Mouse (Mus musculus) limb, embryonic 15.5 days (tissue): ENCODE measurements around the gene Cbfa2t3. TPM values are rescaled to one million over a fixed set of nuclear protein-coding genes. Genes with fewer than 3 reads are reported as not detected.

Experiments used
- ATAC-seq: fragments of 200-750 bp; cut with Nextera tagmentation; 2 replicates; pipeline ENCODE4 v1.8.0; 2017; ENCODE audit warnings: low read depth, moderate TSS enrichment; ENCODE audit not compliant: insufficient number of reproducible peaks, low FRiP score, low TSS enrichment
- H3K27ac ChIP-seq: fragments of 300-500 bp; sonication (generic); 2 replicates; pipeline ENCODE4 v1.5.1; 2015; ENCODE audit warnings: moderate library complexity, mild to moderate bottlenecking, inconsistent platforms
- H3K27me3 ChIP-seq: fragments of 300-500 bp; sonication (generic); 2 replicates; pipeline ENCODE4 v1.6.1; 2015; ENCODE audit warnings: inconsistent platforms
- H3K36me3 ChIP-seq: fragments of 300-500 bp; sonication (generic); 2 replicates; pipeline ENCODE4 v1.6.1; 2015; ENCODE audit warnings: inconsistent platforms
- H3K4me1 ChIP-seq: fragments of 300-500 bp; sonication (generic); 2 replicates; pipeline ENCODE4 v1.6.1; 2015; ENCODE audit warnings: inconsistent platforms
- H3K4me2 ChIP-seq: fragments of 300-500 bp; sonication (generic); 2 replicates; pipeline ENCODE4 v1.6.1; 2015; ENCODE audit warnings: mild to moderate bottlenecking, inconsistent platforms
- H3K4me3 ChIP-seq: fragments of 300-500 bp; sonication (generic); 2 replicates; pipeline ENCODE4 v1.5.1; 2015; ENCODE audit warnings: mild to moderate bottlenecking, inconsistent platforms
- H3K9ac ChIP-seq: fragments of 300-500 bp; sonication (generic); 2 replicates; pipeline ENCODE4 v1.6.1; 2015; ENCODE audit warnings: inconsistent platforms
- H3K9me3 ChIP-seq: fragments of 300-500 bp; sonication (generic); 2 replicates; pipeline ENCODE4 v1.6.1; 2016; ENCODE audit warnings: inconsistent platforms
- WGBS: fragments of 180-500 bp; shearing (Covaris S2); methylation state at CpG from one replicate; pipeline ENCODE4 v1.1.7; 2015; 5-methylcytosine and 5-hydroxymethylcytosine counted together
- polyA plus RNA-seq: library from polyadenylated mRNA; unstranded; fragments of >200 nt; fragmentation: Nextera tagmentation; extraction: Ambion mirVana; gene quantifications from 2 replicates; pipeline ENCODE4 v1.2.1, GENCODE M21; 2015

Gene Cbfa2t3
- polyA plus RNA-seq, 1 experiment from 2014 or later, result 4.6 TPM

DNA sequence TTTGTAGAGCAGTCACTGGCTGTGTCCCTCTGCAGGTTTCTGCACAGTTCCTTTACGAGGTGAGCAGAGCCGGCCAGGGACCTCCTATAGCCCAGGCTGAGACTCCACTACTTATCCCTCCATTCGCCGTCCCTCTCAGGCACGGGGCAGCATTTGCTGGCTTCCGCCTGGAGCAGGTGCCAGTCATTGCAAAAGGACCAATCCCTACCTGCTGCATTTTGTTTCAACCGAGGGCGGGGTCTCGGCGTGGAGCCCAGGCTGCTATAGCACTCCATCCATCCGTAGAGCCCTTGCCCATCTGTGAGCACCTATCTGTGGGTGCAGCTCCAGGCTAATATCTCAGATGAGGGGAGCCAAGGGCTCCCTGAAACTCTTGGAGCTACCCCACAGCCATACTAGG lies 28.9 kb downstream of the Cbfa2t3 start:
- Histone ChIP-seq H3K4me2 (no peak overlapping the region), H3K4me1 (peaks cover 41% of the 10 kb centered on the region), H3K27me3 (peaks cover 23% of the 10 kb centered on the region; the same call in 1 of the 2 replicates), H3K9ac (no peak overlapping the region), H3K36me3 (no peaks in the 10 kb centered on the region), H3K4me3 (no peak overlapping the region), H3K27ac (no peak overlapping the region), H3K9me3 (no peaks in the 10 kb centered on the region)
- no peak for ATAC-seq
- WGBS, result 21% methylated on average over 11 of the region's 11 CpGs

DNA sequence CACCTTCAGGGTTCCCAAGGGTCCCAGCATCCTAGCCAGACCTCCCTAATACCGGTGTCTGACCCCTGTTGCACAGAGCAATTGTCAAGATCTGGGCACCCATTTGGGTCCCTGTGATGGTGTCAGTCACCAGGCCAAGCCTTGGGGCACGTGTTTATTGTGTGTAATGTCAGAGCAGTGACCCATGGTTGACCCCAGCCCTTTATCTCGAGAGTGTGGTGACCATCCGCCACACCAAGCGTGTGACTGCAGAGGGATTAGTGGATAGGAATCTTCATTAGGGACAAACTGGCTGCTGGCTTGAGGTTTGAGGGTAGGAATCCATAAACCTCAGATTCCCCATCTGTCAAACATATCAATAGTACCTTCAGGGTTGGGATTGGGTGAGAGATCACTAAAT lies 29.5 kb downstream of the Cbfa2t3 start:
- no peak overlapping the region for H3K27ac ChIP-seq
- no peaks in the 10 kb centered on the region for H3K9me3 ChIP-seq
- ATAC-seq, result no peak
- 53% methylated on average over 5 of the region's 5 CpGs for WGBS
- H3K9ac ChIP-seq, result no peak overlapping the region
- no peak overlapping the region for H3K4me3 ChIP-seq
- H3K4me1 ChIP-seq, result peaks cover 47% of the 10 kb centered on the region
- H3K27me3 ChIP-seq, result peaks cover 23% of the 10 kb centered on the region; the same call in 1 of the 2 replicates
- H3K4me2 ChIP-seq, result no peak overlapping the region
- no peaks in the 10 kb centered on the region for H3K36me3 ChIP-seq

DNA sequence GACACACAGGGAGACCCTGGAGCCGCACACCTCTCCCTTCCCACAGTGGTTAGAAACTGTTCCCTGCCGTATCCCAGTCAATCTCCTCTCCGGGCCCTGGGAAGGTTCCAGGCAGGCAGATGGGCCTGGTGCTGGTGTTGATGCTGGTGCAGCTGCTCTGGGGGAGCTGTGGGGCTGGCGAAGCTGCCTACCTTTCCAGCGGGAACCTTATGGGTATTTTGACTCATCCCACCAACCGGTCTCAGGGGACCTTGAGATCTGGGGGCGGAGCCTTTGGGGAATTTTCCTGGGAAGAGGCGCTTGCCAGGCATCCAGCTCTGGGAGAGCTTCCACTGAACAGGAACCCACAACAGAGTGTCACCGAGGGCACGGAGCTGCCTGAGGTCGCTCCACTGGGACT lies 31.1 kb downstream of the Cbfa2t3 start:
- H3K9ac ChIP-seq, result no peak overlapping the region
- peaks cover 63% of the 10 kb centered on the region for H3K4me1 ChIP-seq
- WGBS, result 80% methylated on average over 11 of the region's 11 CpGs
- no peaks in the 10 kb centered on the region for H3K36me3 ChIP-seq
- peaks cover 21% of the 10 kb centered on the region; the same call in 1 of the 2 replicates for H3K27me3 ChIP-seq
- H3K4me3 ChIP-seq, result no peak overlapping the region
- no peak overlapping the region for H3K27ac ChIP-seq
- ATAC-seq, result no peak
- H3K4me2 ChIP-seq, result no peak overlapping the region
- H3K9me3 ChIP-seq, result no peaks in the 10 kb centered on the region

DNA sequence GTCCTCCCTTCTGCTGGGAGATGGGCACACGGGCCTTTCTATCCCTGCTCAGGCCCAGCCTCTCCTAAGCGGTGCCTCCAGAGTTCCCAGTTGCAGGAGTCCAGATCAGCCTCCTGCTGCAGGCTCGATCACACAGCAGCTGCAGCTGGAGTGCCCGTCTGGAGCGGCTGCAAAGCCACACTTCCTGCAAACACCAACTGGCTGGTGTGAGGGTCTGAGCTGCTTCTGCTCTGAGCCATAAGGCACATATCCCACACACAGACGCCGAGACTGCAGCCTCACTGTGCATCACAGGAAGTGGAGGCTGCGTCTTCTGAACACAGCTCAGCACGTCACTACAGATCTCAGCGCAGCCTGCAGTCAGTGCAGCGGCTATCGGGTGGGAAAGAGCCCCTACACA lies 32.1 kb downstream of the Cbfa2t3 start:
- 40% methylated on average over 12 of the region's 12 CpGs for WGBS
- peaks cover 15% of the 10 kb centered on the region; the same call in 1 of the 2 replicates for H3K27me3 ChIP-seq
- no peak overlapping the region for H3K9ac ChIP-seq
- H3K27ac ChIP-seq, result peak overlapping the region; percentile 47; the same call in 1 of the 2 replicates
- no peaks in the 10 kb centered on the region for H3K9me3 ChIP-seq
- H3K36me3 ChIP-seq, result no peaks in the 10 kb centered on the region
- ATAC-seq, result no peak
- H3K4me2 ChIP-seq, result no peak overlapping the region
- peaks cover 73% of the 10 kb centered on the region for H3K4me1 ChIP-seq
- no peak overlapping the region for H3K4me3 ChIP-seq

DNA sequence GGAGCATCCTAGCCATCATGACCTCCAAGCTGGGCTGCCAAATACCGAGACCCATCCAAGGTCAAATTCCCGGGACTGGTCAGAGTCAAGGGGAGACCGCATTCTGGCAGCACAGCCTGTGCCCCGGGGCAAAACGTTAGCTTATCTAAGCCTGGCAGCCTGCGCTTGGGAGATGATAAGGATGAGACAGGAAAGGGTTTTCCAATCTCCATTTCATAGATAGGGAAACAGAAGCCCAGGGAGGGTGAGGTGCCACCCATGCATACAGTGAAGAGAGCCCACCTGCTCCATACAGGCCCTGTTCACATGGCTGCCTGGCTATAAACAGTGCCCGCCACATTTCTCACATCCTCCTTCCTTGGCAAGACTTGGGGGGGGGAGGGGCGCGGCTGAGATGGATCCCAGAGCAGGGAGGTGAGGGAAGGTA lies 32.6 kb downstream of the Cbfa2t3 start:
- Histone ChIP-seq H3K27me3 (peaks cover 11% of the 10 kb centered on the region; the same call in 1 of the 2 replicates), H3K9ac (no peak overlapping the region), H3K27ac (peak overlapping the region; percentile 47; the same call in 1 of the 2 replicates), H3K9me3 (no peaks in the 10 kb centered on the region), H3K36me3 (no peaks in the 10 kb centered on the region), H3K4me2 (no peak overlapping the region), H3K4me1 (peaks cover 78% of the 10 kb centered on the region), H3K4me3 (no peak overlapping the region)
- WGBS, result 31% methylated on average over 9 of the region's 9 CpGs
- ATAC-seq, result no peak

DNA sequence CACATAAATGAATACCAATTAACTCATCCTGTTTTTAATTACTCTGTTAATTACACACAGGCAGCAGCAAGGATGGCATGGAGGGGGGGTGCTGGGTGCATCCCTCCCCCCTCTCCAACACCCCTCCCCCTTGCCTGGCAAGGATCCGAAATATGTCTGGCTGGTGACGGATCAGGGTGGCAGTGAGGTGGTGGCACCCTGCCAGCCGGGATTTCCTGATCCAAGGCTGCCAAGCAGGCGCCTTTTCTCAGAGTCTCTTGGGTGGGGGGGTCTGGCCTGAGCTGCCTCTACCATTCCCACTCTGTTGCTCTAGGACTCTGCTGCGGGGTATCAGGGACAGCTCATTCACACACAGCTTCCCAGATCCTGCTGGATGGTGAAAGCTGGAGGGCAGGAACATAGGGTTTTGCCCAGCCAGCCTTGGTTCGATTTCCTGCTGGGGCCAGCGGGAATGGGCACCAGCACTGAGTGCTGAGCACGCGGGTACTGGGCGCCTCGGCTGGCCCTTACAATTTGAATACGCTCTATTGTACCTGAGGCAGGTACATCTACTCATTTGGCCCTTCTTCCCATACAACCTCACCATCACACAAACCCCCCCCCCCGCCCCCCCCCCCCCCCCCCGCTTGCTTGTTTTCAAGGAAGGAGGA lies 33.1 kb downstream of the Cbfa2t3 start:
- H3K4me3 ChIP-seq, result no peak overlapping the region
- ATAC-seq, result peak; percentile 14; the same call in 1 of the 2 replicates
- H3K9ac ChIP-seq, result no peak overlapping the region
- H3K27me3 ChIP-seq, result 0 out of 2 replicates have a peak, but pooled peaks cover 5% of the 10 kb centered on the region
- H3K9me3 ChIP-seq, result no peaks in the 10 kb centered on the region
- H3K4me2 ChIP-seq, result peak overlapping the region; percentile 24
- H3K4me1 ChIP-seq, result peaks cover 81% of the 10 kb centered on the region
- H3K36me3 ChIP-seq, result no peaks in the 10 kb centered on the region
- 37% methylated on average over 12 of the region's 14 CpGs for WGBS
- H3K27ac ChIP-seq, result peak overlapping the region; percentile 69

DNA sequence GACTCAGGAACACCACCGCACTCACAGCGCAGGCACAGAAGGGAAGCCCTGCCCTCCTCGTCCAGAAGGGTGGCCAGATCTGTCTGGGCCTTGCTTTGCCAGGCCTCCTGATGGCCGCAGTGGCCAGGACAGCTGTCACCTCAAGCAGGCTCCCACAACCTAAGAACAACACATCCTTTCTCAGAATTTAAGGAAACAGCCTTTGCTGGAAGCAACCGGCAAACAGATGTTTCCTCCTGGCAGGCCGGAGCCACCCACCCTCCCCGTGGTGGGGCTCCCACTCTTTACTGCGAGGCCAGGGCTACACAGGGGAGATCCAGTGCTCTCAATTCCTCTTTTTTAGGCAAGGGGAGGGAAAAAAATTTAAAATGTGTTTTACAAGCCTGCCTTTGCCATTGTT lies 33.7 kb downstream of the Cbfa2t3 start:
- H3K4me1 ChIP-seq, result peaks cover 79% of the 10 kb centered on the region
- peak overlapping the region; percentile 69 for H3K27ac ChIP-seq
- peak overlapping the region; percentile 24 for H3K4me2 ChIP-seq
- H3K9me3 ChIP-seq, result no peaks in the 10 kb centered on the region
- H3K9ac ChIP-seq, result no peak overlapping the region
- WGBS, result 19% methylated on average over 8 of the region's 8 CpGs
- ATAC-seq, result no peak
- H3K27me3 ChIP-seq, result no peaks in the 10 kb centered on the region
- no peak overlapping the region for H3K4me3 ChIP-seq
- no peaks in the 10 kb centered on the region for H3K36me3 ChIP-seq

DNA sequence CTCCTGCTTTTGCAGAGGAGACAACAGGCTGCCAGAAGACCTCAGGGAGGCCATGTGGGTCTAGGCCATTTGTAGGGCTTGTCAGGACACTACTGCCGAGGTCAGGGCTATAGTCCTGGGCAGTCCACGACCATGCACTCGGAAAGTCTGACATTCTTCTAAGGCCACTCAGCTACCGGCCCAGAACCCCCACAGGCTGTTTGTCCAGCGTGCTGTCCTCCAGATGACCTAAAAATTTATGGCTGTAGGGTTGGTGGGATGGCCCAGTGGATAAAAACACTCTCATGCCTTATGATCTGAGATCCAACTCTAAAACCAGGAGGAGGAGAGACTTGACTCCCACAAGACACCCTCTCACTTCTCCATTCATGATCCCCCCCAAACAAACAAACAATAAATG lies 35.2 kb downstream of the Cbfa2t3 start:
- Histone ChIP-seq H3K4me2 (no peak overlapping the region), H3K36me3 (no peaks in the 10 kb centered on the region), H3K4me3 (no peak overlapping the region), H3K9me3 (no peaks in the 10 kb centered on the region), H3K4me1 (peaks cover 89% of the 10 kb centered on the region), H3K27ac (no peak overlapping the region), H3K9ac (no peak overlapping the region), H3K27me3 (no peaks in the 10 kb centered on the region)
- WGBS, result 65% methylated on average over 5 of the region's 5 CpGs
- ATAC-seq, result no peak

DNA sequence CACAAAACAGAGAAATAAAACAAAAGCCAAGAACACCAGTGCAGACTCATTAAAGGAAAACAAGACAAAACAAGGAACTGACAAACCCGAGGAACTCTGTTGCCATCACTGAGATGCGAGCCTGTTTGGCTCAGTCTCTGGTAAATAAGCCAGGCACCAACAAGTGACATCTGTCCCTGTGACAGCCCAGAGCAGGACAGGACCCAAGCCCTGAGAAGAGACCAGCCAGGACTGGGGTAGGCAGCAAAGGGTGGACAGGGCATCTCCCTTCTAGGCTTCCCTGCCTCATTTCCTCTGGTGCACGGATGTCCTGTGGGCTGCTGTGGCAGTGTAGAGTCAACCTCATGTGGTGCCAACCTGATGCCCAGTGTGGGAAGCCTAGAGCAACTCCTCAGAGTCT lies 35.8 kb downstream of the Cbfa2t3 start:
- 52% methylated on average over 3 of the region's 3 CpGs for WGBS
- no peaks in the 10 kb centered on the region for H3K9me3 ChIP-seq
- ATAC-seq, result no peak
- peaks cover 95% of the 10 kb centered on the region for H3K4me1 ChIP-seq
- H3K4me2 ChIP-seq, result no peak overlapping the region
- no peak overlapping the region for H3K27ac ChIP-seq
- H3K36me3 ChIP-seq, result no peaks in the 10 kb centered on the region
- no peak overlapping the region for H3K9ac ChIP-seq
- no peaks in the 10 kb centered on the region for H3K27me3 ChIP-seq
- no peak overlapping the region for H3K4me3 ChIP-seq

DNA sequence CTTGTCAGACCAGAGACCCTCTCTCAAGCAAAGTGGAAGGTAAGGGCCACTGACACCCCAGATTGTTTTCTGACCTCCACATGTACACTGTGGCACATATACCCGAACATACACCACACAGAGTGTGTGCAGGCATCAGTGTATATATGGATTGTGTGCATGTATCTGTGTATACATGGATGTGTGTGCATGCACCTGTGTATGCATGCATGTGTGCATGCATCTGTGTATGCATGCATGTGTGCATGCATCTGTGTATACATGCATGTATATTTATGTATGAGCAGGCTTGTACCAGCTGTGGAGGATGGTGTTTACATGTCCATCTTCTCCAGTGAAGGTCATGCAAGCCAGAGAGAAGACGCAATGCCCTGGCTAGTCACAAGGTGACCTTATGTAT lies 37.0 kb downstream of the Cbfa2t3 start:
- 76% methylated on average over 2 of the region's 2 CpGs for WGBS
- Histone ChIP-seq H3K9me3 (no peaks in the 10 kb centered on the region), H3K9ac (no peak overlapping the region), H3K36me3 (no peaks in the 10 kb centered on the region), H3K4me2 (no peak overlapping the region), H3K4me3 (no peak overlapping the region), H3K27ac (no peak overlapping the region), H3K27me3 (no peaks in the 10 kb centered on the region), H3K4me1 (peaks cover 94% of the 10 kb centered on the region)
- no peak for ATAC-seq

DNA sequence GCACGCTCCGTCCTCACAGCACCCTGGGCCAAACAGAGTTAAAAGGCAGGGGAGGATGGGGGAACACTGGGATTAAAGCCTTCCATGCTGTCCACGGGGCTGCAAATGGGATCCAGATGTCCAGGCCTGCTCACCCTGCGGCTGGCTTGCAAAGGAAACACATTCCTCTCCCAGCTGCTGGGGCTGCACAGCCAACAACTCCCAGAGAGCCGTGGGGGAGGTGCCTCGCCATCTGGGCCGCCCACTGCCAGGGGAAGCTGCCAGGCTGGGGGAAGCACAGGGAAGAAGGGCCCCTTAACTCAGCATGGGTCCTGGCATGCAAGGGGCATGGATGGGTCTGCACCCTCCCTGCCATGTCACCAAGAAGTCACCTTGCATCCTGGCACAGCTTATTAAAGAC lies 37.8 kb downstream of the Cbfa2t3 start:
- peak; percentile 68 for ATAC-seq
- Histone ChIP-seq H3K4me2 (0 out of 2 replicates have a peak overlapping the region, but pooled peaks have one; percentile 10), H3K4me3 (no peak overlapping the region), H3K27me3 (no peaks in the 10 kb centered on the region), H3K27ac (peak overlapping the region; percentile 67), H3K9ac (no peak overlapping the region), H3K36me3 (no peaks in the 10 kb centered on the region), H3K9me3 (no peaks in the 10 kb centered on the region), H3K4me1 (peaks cover 86% of the 10 kb centered on the region)
- WGBS, result 3% methylated on average over 7 of the region's 7 CpGs

DNA sequence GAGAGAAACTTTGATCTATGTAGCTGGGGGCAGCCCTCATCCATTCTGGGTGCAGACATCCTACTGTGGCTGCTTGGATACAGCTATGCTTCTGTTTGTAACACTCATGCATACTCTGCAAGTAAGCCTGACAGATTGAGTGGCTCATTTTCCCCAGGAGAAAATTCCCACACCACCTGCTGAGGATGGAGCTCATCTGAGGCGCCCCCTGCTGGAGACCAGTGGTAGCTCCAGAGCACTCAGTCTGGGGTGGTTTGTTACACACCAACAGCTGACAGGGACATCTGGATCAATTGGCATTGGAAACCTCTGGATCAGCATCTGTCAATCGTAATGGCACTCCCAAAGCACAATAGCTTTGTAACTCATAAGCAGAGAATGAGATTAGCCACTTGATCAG lies 38.9 kb downstream of the Cbfa2t3 start:
- H3K36me3 ChIP-seq, result no peaks in the 10 kb centered on the region
- H3K9me3 ChIP-seq, result no peaks in the 10 kb centered on the region
- no peak overlapping the region for H3K27ac ChIP-seq
- H3K4me1 ChIP-seq, result peaks cover 79% of the 10 kb centered on the region
- no peak overlapping the region for H3K4me3 ChIP-seq
- no peaks in the 10 kb centered on the region for H3K27me3 ChIP-seq
- no peak overlapping the region for H3K9ac ChIP-seq
- WGBS, result 74% methylated on average over 2 of the region's 2 CpGs
- no peak for ATAC-seq
- no peak overlapping the region for H3K4me2 ChIP-seq
